Mouse (Mus musculus) forebrain, embryonic 10.5 days (tissue): ENCODE results near the gene Mettl22. TPM values are rescaled to one million over a fixed set of nuclear protein-coding genes. Genes with fewer than 3 reads are reported as not detected.

Source experiments
- DNase-seq: peaks from one replicate; pipeline ENCODE4 v3.0.0-alpha.2; 2017; ENCODE audit warnings: low spot score; ENCODE audit errors: extremely low spot score
- H3K27ac ChIP-seq: fragments of 300-500 bp; sonication (generic); 2 replicates; pipeline ENCODE4 v1.5.1; 2016; ENCODE audit warnings: mild to moderate bottlenecking
- H3K27me3 ChIP-seq: fragments of 300-500 bp; sonication (generic); 2 replicates; pipeline ENCODE4 v1.6.1; 2016; ENCODE audit warnings: mild to moderate bottlenecking; ENCODE audit not compliant: poor library complexity, severe bottlenecking
- H3K36me3 ChIP-seq: fragments of 300-500 bp; sonication (generic); replicated peaks from 2 replicates; pipeline ENCODE4 v1.6.1; 2016; ENCODE audit warnings: mild to moderate bottlenecking, moderate library complexity
- H3K4me1 ChIP-seq: fragments of 300-500 bp; sonication (generic); 2 replicates; pipeline ENCODE4 v1.6.1; 2016
- H3K4me3 ChIP-seq: fragments of 300-500 bp; sonication (generic); 2 replicates; pipeline ENCODE4 v1.5.1; 2016; ENCODE audit warnings: mild to moderate bottlenecking, moderate library complexity
- H3K9me3 ChIP-seq: fragments of 300-500 bp; sonication (generic); 2 replicates; pipeline ENCODE4 v1.6.1; 2016; ENCODE audit warnings: mild to moderate bottlenecking, moderate library complexity
- WGBS: fragments of 180-500 bp; shearing (Covaris S2); methylation state at CpG from one replicate; pipeline ENCODE4 v1.1.7; 2016; 5-methylcytosine and 5-hydroxymethylcytosine counted together
- polyA plus RNA-seq: library from polyadenylated mRNA; unstranded; fragments of >200 nt; fragmentation: Nextera tagmentation; extraction: Ambion mirVana; gene quantifications from 2 replicates; pipeline ENCODE4 v1.2.1, GENCODE M21; 2016

Mettl22 gene
- polyA plus RNA-seq = 24.4 and 25.7 TPM in 2 replicates

- 1% methylated on average over 48 of the region's 48 CpGs for WGBS
- Histone ChIP-seq H3K4me1 (peaks cover 20% of the 10 kb centered on the region), H3K27ac (peak within 1 kb of the TSS; percentile 95), H3K36me3 (peaks cover 11% of the 10 kb centered on the region), H3K4me3 (peak within 1 kb of the TSS; percentile 87), H3K27me3 (no peaks in the 10 kb centered on the region; the same call in 1 of the 2 replicates), H3K9me3 (no peaks in the 10 kb centered on the region)
- DNase-seq = peak; percentile 91
These were observed at the start of gene Mettl22 for GRCm38 (mm10) chr16:8470603-8471481. TSS of gene Mettl22 (plus strand) at chr16:8470788.

GRCm38 (mm10) chr16:8420842-8421241 lies 49.7 kb upstream of the Mettl22 start:
- Histone ChIP-seq H3K9me3 (no peaks in the 10 kb centered on the region), H3K27me3 (peaks cover 45% of the 10 kb centered on the region), H3K4me3 (no peak overlapping the region), H3K36me3 (no peaks in the 10 kb centered on the region), H3K27ac (no peak overlapping the region), H3K4me1 (peaks cover 22% of the 10 kb centered on the region)
- DNase-seq = no peak
- WGBS = 91% methylated on average over 4 of the region's 4 CpGs

DNA sequence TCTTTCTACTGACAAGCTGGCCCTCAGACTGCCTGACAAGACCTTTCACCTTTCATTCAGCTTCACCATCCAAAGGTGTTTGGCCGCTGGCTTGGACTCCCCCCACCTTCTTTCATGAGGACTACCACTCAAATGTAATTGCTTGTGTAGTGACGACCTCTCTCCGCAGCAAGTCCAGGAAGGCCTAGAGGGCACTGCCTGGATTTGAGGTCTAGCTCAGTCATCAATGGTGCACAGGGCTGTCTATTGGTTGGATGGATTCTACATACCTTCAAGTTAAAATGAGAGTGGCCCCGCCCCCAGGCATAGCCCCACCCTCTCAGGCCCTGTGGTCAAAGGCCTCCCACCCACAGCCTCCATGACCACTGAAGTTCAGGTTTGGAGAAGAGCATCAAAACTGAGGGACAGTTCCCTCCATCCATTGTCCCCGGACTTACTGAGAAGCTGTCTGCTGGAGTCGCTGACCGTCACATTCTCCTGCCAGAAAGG lies 46.9 kb upstream of the Mettl22 start:
- H3K27me3 ChIP-seq = peaks cover 65% of the 10 kb centered on the region

GRCm38 (mm10) chr16:8424161-8424970 lies 46.2 kb upstream of the Mettl22 start:
- Histone ChIP-seq H3K4me1 (peaks cover 12% of the 10 kb centered on the region), H3K9me3 (no peaks in the 10 kb centered on the region), H3K27me3 (peaks cover 65% of the 10 kb centered on the region), H3K27ac (no peak overlapping the region), H3K4me3 (peak overlapping the region; percentile 43), H3K36me3 (no peaks in the 10 kb centered on the region)
- WGBS = 4% methylated on average over 43 of the region's 43 CpGs
- no peak for DNase-seq

More for the DNA sequence above, 46.9 kb upstream of the Mettl22 start:
- DNase-seq = no peak
- no peak overlapping the region for H3K27ac ChIP-seq
- no peak overlapping the region for H3K4me3 ChIP-seq
- H3K4me1 ChIP-seq = peaks cover 12% of the 10 kb centered on the region
- 45% methylated on average over 7 of the region's 7 CpGs for WGBS
- H3K36me3 ChIP-seq = no peaks in the 10 kb centered on the region
- H3K9me3 ChIP-seq = no peaks in the 10 kb centered on the region

DNA sequence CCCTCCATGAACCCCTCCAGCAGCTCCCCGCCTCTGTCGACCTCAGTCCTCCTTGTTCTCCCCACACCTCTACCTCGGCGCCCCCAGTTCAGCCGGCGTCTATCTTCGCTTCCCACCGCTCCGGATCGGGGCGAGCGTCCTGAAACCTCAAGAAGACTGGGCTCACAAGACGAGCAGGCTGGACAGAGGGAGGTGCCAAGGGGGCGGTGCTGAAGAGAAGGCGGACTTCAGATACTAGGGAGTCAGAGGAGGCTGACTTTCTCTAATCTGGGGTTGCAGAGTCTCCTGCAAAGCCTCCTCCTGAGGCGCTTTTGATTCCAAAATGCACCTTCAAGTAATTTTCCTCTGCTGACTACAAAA lies 45.6 kb upstream of the Mettl22 start, which contains the start of gene Tmem114:
Gene Tmem114, minus strand, starts transcription at position 166 of the 360 bp plus-strand sequence.
- Histone ChIP-seq H3K27me3 (peaks cover 65% of the 10 kb centered on the region), H3K36me3 (no peaks in the 10 kb centered on the region)

DNA sequence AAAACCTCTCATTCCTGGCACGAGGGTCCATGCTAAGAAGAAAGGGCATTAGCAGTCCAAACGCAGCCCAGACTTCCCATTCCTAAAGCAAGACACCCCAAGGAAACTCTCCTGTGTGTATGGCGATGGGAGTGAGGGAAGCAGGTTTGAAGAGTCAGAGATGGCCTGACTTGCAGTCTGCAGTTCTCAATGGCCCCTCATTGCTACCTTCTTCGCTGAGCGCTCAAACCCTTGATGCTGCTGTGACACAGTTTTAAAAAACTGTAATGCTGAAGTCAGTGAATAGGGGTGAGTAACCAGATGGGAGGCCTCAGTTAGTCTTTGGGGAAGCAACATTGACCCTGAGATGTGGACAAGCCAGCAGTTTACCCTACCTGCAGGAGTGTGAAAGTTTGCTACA lies 44.9 kb upstream of the Mettl22 start:
- Histone ChIP-seq H3K9me3 (no peaks in the 10 kb centered on the region), H3K4me1 (peaks cover 12% of the 10 kb centered on the region), H3K27ac (no peak overlapping the region), H3K27me3 (peaks cover 65% of the 10 kb centered on the region), H3K36me3 (no peaks in the 10 kb centered on the region), H3K4me3 (no peak overlapping the region)
- 84% methylated on average over 5 of the region's 5 CpGs for WGBS
- no peak for DNase-seq

More for the DNA sequence above, 45.6 kb upstream of the Mettl22 start, which contains the start of gene Tmem114:
- 1% methylated on average over 16 of the region's 16 CpGs for WGBS
- Histone ChIP-seq H3K27ac (no peak within 1 kb of the TSS), H3K4me1 (peaks cover 12% of the 10 kb centered on the region), H3K9me3 (no peaks in the 10 kb centered on the region), H3K4me3 (peak within 1 kb of the TSS; percentile 43)
- DNase-seq = no peak

DNA sequence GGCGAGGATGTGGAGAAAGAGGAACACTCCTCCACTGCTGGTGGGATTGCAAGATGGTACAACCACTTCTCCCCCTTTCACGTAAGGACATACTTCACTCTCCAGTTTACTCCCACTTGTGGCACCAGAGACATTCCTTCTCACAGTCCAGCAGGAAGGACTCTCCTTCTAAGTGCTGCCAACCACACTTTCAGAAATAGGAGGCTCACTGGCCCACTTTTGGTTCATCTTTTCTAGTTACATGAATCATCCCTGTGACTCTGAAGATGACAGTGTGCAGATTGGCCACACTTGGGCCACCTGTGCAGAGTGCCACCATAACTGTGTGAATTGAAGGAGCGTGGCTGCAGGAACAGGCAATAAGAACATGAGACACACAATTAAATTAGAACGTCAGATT lies 41.1 kb upstream of the Mettl22 start:
- WGBS = 91% methylated on average over 4 of the region's 4 CpGs
- Histone ChIP-seq H3K9me3 (no peaks in the 10 kb centered on the region), H3K4me3 (no peak overlapping the region), H3K27me3 (peaks cover 33% of the 10 kb centered on the region), H3K4me1 (peaks cover 6% of the 10 kb centered on the region), H3K27ac (no peak overlapping the region), H3K36me3 (no peaks in the 10 kb centered on the region)
- no peak for DNase-seq

- H3K27ac ChIP-seq = no peak overlapping the region
- 88% methylated on average over 3 of the region's 3 CpGs for WGBS
- H3K4me3 ChIP-seq = no peak overlapping the region
- H3K27me3 ChIP-seq = peaks cover 3% of the 10 kb centered on the region; the same call in 1 of the 2 replicates
- no peak for DNase-seq
- no peaks in the 10 kb centered on the region for H3K36me3 ChIP-seq
- no peaks in the 10 kb centered on the region for H3K9me3 ChIP-seq
- H3K4me1 ChIP-seq = no peaks in the 10 kb centered on the region
These were observed 38.0 kb upstream of the Mettl22 start for GRCm38 (mm10) chr16:8432616-8433015.

DNA sequence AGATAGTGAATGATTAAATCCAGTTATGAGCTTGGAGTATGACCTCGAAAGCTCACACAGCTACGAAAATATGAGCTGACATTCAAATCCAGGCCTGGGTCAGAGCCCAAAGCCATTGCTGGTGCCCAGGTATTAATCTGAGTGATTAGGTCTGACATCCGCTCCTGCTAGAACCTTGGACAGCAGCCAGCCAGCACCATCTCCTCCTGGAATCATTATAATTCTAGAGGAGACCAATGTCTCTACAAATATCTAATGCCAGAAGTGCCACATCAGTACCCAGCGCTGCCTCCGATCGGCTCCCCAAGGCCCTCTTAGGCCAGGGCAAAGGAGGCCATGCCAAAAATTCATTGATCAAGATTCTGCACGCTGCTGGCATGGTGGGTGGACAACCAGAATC lies 25.7 kb upstream of the Mettl22 start:
- DNase-seq = no peak

DNA sequence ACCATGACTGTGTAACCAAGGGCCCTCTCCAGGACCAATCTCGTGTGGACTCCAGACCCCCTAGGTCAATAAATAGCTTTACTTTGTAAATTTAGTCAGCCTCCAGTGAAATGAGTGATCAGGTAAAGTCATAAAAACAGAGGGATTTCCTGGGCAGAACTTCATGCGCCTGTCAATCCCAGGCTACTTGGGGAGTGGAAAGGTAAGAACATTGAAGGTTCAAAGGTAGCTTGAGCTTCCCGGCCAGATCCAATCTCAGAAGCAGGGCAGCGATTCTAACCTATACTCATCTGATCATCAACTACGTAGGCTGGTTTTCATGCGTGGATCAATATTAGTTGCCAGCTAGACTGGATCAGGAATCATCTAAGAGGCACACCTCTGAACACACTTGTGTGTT lies 24.3 kb upstream of the Mettl22 start:
- 90% methylated on average over 6 of the region's 6 CpGs for WGBS
- H3K4me3 ChIP-seq = no peak overlapping the region
- H3K36me3 ChIP-seq = no peaks in the 10 kb centered on the region
- H3K9me3 ChIP-seq = 0 out of 2 replicates have a peak, but pooled peaks cover 3% of the 10 kb centered on the region
- no peaks in the 10 kb centered on the region for H3K4me1 ChIP-seq
- H3K27me3 ChIP-seq = no peaks in the 10 kb centered on the region
- H3K27ac ChIP-seq = no peak overlapping the region
- no peak for DNase-seq

More for the DNA sequence above, 25.7 kb upstream of the Mettl22 start:
- Histone ChIP-seq H3K9me3 (0 out of 2 replicates have a peak, but pooled peaks cover 4% of the 10 kb centered on the region), H3K4me1 (no peaks in the 10 kb centered on the region), H3K27me3 (no peaks in the 10 kb centered on the region), H3K27ac (no peak overlapping the region), H3K36me3 (no peaks in the 10 kb centered on the region), H3K4me3 (no peak overlapping the region)
- WGBS = 87% methylated on average over 7 of the region's 7 CpGs

DNA sequence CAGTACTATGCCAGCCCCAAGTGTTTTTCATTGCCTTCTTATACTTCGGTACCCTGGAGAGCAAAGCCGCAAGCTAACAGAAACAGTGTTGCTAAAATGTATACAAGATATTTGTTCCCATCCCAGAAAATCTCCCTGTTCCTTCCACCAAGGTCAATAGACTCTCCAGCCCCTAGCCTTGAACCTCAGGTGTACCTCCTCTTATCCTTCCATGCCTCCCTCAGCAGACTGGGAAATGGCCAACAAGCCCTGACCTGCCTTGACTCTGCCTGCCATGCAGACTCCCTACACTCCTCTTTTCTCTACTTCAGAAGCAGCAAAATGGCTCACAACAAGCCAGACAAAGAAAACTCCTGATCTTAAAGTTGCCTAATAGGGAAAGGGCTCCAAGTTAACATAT lies 17.3 kb upstream of the Mettl22 start:
- H3K27me3 ChIP-seq = no peaks in the 10 kb centered on the region
- H3K4me3 ChIP-seq = no peak overlapping the region
- no peak overlapping the region for H3K27ac ChIP-seq
- H3K9me3 ChIP-seq = no peaks in the 10 kb centered on the region
- DNase-seq = no peak
- H3K4me1 ChIP-seq = peaks cover 6% of the 10 kb centered on the region
- no peaks in the 10 kb centered on the region for H3K36me3 ChIP-seq
- WGBS = 98% methylated on average over 2 of the region's 2 CpGs

DNA sequence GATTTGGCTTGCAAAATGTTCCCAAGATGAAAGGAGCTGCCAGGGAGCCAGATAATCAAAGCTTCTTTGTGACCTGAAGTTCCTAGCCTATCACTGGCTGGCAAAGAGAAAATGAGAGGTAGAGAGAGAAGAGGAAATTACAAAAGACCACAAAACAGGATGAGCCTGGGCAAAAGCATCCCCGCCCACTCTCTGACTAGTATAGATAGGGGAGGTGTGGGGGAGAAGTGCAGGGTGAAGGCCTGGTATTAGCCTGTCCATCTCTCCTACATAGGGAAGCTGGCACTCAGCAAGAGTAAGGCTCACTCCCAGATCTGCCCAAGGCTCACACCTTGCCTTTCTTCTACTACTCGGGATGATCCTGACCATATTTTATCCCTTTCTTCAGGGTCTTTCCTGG lies 15.4 kb upstream of the Mettl22 start:
- 62% methylated on average over 2 of the region's 2 CpGs for WGBS
- no peak overlapping the region for H3K4me3 ChIP-seq
- H3K27me3 ChIP-seq = no peaks in the 10 kb centered on the region
- no peaks in the 10 kb centered on the region for H3K9me3 ChIP-seq
- H3K36me3 ChIP-seq = no peaks in the 10 kb centered on the region
- DNase-seq = no peak
- H3K27ac ChIP-seq = no peak overlapping the region
- H3K4me1 ChIP-seq = peaks cover 6% of the 10 kb centered on the region
